Mouse (Mus musculus): ENCODE results near the gene Atp6v0b.
A peak's percentile ranks its signal among the peaks of the same experiment; 100 is the strongest.

The Atp6v0b gene

GRCm38 (mm10) chr4:117836204-117836767, 50.8 kb downstream of the Atp6v0b start:
- peak; percentile 67 for DNase-seq (ENCODE audit: low read depth)

GRCm38 (mm10) chr4:117835531-117836111, 51.5 kb downstream of the Atp6v0b start:
- DNase-seq (ENCODE audit: low read depth): no peak

- peak; percentile 70 for DNase-seq (ENCODE audit: low read depth)
Observed at GRCm38 (mm10) chr4:117834845-117835530, 52.1 kb downstream of the Atp6v0b start.

GRCm38 (mm10) chr4:117834457-117834844, 52.7 kb downstream of the Atp6v0b start, which contains the start of gene Slc6a9:
Slc6a9 (plus strand) TSS chr4:117834506.
- no peak for DNase-seq (ENCODE audit: low read depth)

All from fibroblast of lung, adult 2 months (primary cell).